Mouse (Mus musculus) embryonic fibroblast, embryonic 13.5 days (primary cell): Measurements from ENCODE around the gene Mfsd2a.

Source experiments
- CTCF ChIP-seq: IDR thresholded peaks from 2 replicates; pipeline ENCODE4 v1.5.1; 2011; ENCODE audit warnings: mild to moderate bottlenecking, control low read depth, low read length, moderate library complexity, borderline replicate concordance; ENCODE audit not compliant: insufficient read depth
- POLR2A ChIP-seq: IDR thresholded peaks from 2 replicates; pipeline ENCODE4 v1.6.1; 2011; ENCODE audit warnings: low read depth, mild to moderate bottlenecking, control low read depth, low read length, moderate library complexity

DNA sequence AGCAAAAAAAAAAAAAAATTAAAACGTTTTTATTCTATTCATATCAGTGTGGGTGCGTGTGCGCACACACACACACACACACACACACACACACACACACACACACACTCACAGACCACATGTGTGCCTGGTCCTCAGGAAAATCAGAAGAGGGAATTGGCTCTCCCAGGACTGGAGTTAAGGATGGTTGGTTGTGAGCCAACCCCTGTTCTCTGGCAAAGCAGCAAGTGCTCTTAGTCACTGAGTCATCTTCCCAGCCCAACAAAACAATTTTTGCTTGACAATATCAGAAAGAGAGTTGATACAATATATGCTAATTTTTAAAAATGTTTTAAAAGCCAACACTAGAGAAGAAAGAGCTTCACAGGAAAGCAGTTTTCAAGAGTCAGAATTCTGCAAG is 23.5 kb downstream of the Mfsd2a start:
- TF ChIP-seq POLR2A: no peak
- no peak for TF ChIP-seq CTCF
